Mouse (Mus musculus): ENCODE results near the gene Usp45. TPM values are rescaled to one million over a fixed set of nuclear protein-coding genes. Genes with fewer than 3 reads are reported as not detected.

Gene Usp45
- polyA plus RNA-seq, 1 experiment = 7.1 TPM

- Histone ChIP-seq H3K27ac (ENCODE audit: control insufficient read depth, insufficient read depth, low read depth, low read length) (no peak overlapping the region), H3K4me1 (ENCODE audit: control insufficient read depth, insufficient read depth, low read length) (no peaks in the 10 kb centered on the region), H3K36me3 (ENCODE audit: control insufficient read depth, insufficient read depth, low read length) (no peaks in the 10 kb centered on the region), H3K4me3 (ENCODE audit: control insufficient read depth, low read depth, low read length) (no peak overlapping the region), H3K27me3 (ENCODE audit: control insufficient read depth, insufficient read depth, low read length) (no peaks in the 10 kb centered on the region)
- no peak for TF ChIP-seq CTCF (IDR thresholded peaks at IDR 0.05; ENCODE audit: control insufficient read depth, insufficient read depth, insufficient replicate concordance, low read depth, low read length)
- no peak for TF ChIP-seq POLR2A (IDR thresholded peaks at IDR 0.05; ENCODE audit: control insufficient read depth, low read depth, low read length)
Observed at GRCm38 (mm10) chr4:21755123-21755789, 11.7 kb upstream of the Usp45 start.

GRCm38 (mm10) chr4:21758860-21759259, 8.1 kb upstream of the Usp45 start:
- Histone ChIP-seq H3K36me3 (ENCODE audit: control insufficient read depth, insufficient read depth, low read length) (no peaks in the 10 kb centered on the region), H3K27ac (ENCODE audit: control insufficient read depth, insufficient read depth, low read depth, low read length) (no peak overlapping the region)
- TF ChIP-seq POLR2A (IDR thresholded peaks at IDR 0.05; ENCODE audit: control insufficient read depth, low read depth, low read length) (no peak), CTCF (IDR thresholded peaks at IDR 0.05; ENCODE audit: control insufficient read depth, insufficient read depth, insufficient replicate concordance, low read depth, low read length) (no peak)

GRCm38 (mm10) chr4:21761416-21762160, 5.4 kb upstream of the Usp45 start:
- Histone ChIP-seq H3K27me3 (ENCODE audit: control insufficient read depth, insufficient read depth, low read length) (no peaks in the 10 kb centered on the region), H3K36me3 (ENCODE audit: control insufficient read depth, insufficient read depth, low read length) (no peaks in the 10 kb centered on the region), H3K27ac (ENCODE audit: control insufficient read depth, insufficient read depth, low read depth, low read length) (no peak overlapping the region), H3K4me1 (ENCODE audit: control insufficient read depth, insufficient read depth, low read length) (no peaks in the 10 kb centered on the region), H3K4me3 (ENCODE audit: control insufficient read depth, low read depth, low read length) (no peak overlapping the region)
- TF ChIP-seq CTCF (IDR thresholded peaks at IDR 0.05; ENCODE audit: control insufficient read depth, insufficient read depth, insufficient replicate concordance, low read depth, low read length) = no peak

More at GRCm38 (mm10) chr4:21758860-21759259, 8.1 kb upstream of the Usp45 start:
- Histone ChIP-seq H3K27me3 (ENCODE audit: control insufficient read depth, insufficient read depth, low read length) (no peaks in the 10 kb centered on the region), H3K4me1 (ENCODE audit: control insufficient read depth, insufficient read depth, low read length) (no peaks in the 10 kb centered on the region), H3K4me3 (ENCODE audit: control insufficient read depth, low read depth, low read length) (no peak overlapping the region)

GRCm38 (mm10) chr4:21763827-21764226, 3.1 kb upstream of the Usp45 start:
- Histone ChIP-seq H3K27me3 (ENCODE audit: control insufficient read depth, insufficient read depth, low read length) (no peaks in the 10 kb centered on the region), H3K27ac (ENCODE audit: control insufficient read depth, insufficient read depth, low read depth, low read length) (no peak overlapping the region), H3K4me1 (ENCODE audit: control insufficient read depth, insufficient read depth, low read length) (peaks cover 2% of the 10 kb centered on the region; the same call in 1 of the 2 replicates), H3K36me3 (ENCODE audit: control insufficient read depth, insufficient read depth, low read length) (no peaks in the 10 kb centered on the region), H3K4me3 (ENCODE audit: control insufficient read depth, low read depth, low read length) (no peak overlapping the region)
- TF ChIP-seq POLR2A (IDR thresholded peaks at IDR 0.05; ENCODE audit: control insufficient read depth, low read depth, low read length) (no peak), CTCF (IDR thresholded peaks at IDR 0.05; ENCODE audit: control insufficient read depth, insufficient read depth, insufficient replicate concordance, low read depth, low read length) (no peak)

- Histone ChIP-seq H3K4me3 (ENCODE audit: control insufficient read depth, low read depth, low read length) (peak overlapping the region; percentile 95), H3K4me1 (ENCODE audit: control insufficient read depth, insufficient read depth, low read length) (peaks cover 2% of the 10 kb centered on the region; the same call in 1 of the 2 replicates), H3K36me3 (ENCODE audit: control insufficient read depth, insufficient read depth, low read length) (no peaks in the 10 kb centered on the region), H3K27ac (ENCODE audit: control insufficient read depth, insufficient read depth, low read depth, low read length) (no peak overlapping the region), H3K27me3 (ENCODE audit: control insufficient read depth, insufficient read depth, low read length) (no peaks in the 10 kb centered on the region)
- TF ChIP-seq POLR2A (IDR thresholded peaks at IDR 0.05; ENCODE audit: control insufficient read depth, low read depth, low read length) = no peak
- no peak for TF ChIP-seq CTCF (IDR thresholded peaks at IDR 0.05; ENCODE audit: control insufficient read depth, insufficient read depth, insufficient replicate concordance, low read depth, low read length)
Observed at GRCm38 (mm10) chr4:21766171-21766862, 639 bp upstream of the Usp45 start.

GRCm38 (mm10) chr4:21771064-21771463, 4.1 kb downstream of the Usp45 start:
- no peak overlapping the region for H3K4me3 ChIP-seq (ENCODE audit: control insufficient read depth, low read depth, low read length)
- H3K27me3 ChIP-seq (ENCODE audit: control insufficient read depth, insufficient read depth, low read length) = no peaks in the 10 kb centered on the region
- H3K4me1 ChIP-seq (ENCODE audit: control insufficient read depth, insufficient read depth, low read length) = peaks cover 5% of the 10 kb centered on the region
- H3K27ac ChIP-seq (ENCODE audit: control insufficient read depth, insufficient read depth, low read depth, low read length) = no peak overlapping the region
- no peaks in the 10 kb centered on the region for H3K36me3 ChIP-seq (ENCODE audit: control insufficient read depth, insufficient read depth, low read length)
- TF ChIP-seq POLR2A (IDR thresholded peaks at IDR 0.05; ENCODE audit: control insufficient read depth, low read depth, low read length) (no peak), CTCF (IDR thresholded peaks at IDR 0.05; ENCODE audit: control insufficient read depth, insufficient read depth, insufficient replicate concordance, low read depth, low read length) (no peak)

GRCm38 (mm10) chr4:21772306-21772705, 5.3 kb downstream of the Usp45 start:
- Histone ChIP-seq H3K27me3 (ENCODE audit: control insufficient read depth, insufficient read depth, low read length) (no peaks in the 10 kb centered on the region), H3K36me3 (ENCODE audit: control insufficient read depth, insufficient read depth, low read length) (no peaks in the 10 kb centered on the region), H3K27ac (ENCODE audit: control insufficient read depth, insufficient read depth, low read depth, low read length) (no peak overlapping the region), H3K4me3 (ENCODE audit: control insufficient read depth, low read depth, low read length) (no peak overlapping the region), H3K4me1 (ENCODE audit: control insufficient read depth, insufficient read depth, low read length) (peaks cover 3% of the 10 kb centered on the region)
- no peak for TF ChIP-seq POLR2A (IDR thresholded peaks at IDR 0.05; ENCODE audit: control insufficient read depth, low read depth, low read length)
- TF ChIP-seq CTCF (IDR thresholded peaks at IDR 0.05; ENCODE audit: control insufficient read depth, insufficient read depth, insufficient replicate concordance, low read depth, low read length) = no peak

All from testis, adult 2 months (tissue).